8 mouse cellular contexts compared by ENCODE assay signal in genomic region chr17:23960084-23960738, GRCm38 (mm10). TPM values are rescaled to one million over a fixed set of nuclear protein-coding genes. Genes with fewer than 3 reads are reported as not detected.
A peak's percentile ranks its signal among the peaks of the same experiment; 100 is the strongest.
DNase-seq lines count a peak whose midpoint lies in the region; ATAC-seq lines count a peak whose summit lies in the region.

No protein-coding gene starts in this region.

- ATAC-seq in megakaryocyte-erythroid progenitor cell, adult 5-6 weeks (replicated peaks; ENCODE audit: low FRiP score, low TSS enrichment, poor library complexity, severe bottlenecking) = peak; percentile 90

- DNase-seq in adrenal gland, adult 18-20 months (ENCODE audit: low spot score in 2 of 2) = peak; percentile 69 to 71
- DNase-seq in embryo, embryonic 10 days (ENCODE audit: low spot score) = peak; percentile 93
- peak; percentile 68 for DNase-seq in gastrocnemius, postnatal 10 days
- peak; percentile 86 for DNase-seq in induced T-regulatory cell, adult 2 months (ENCODE audit: low read depth)
- DNase-seq in left cerebral cortex, adult 8-10 months (ENCODE audit: low spot score in 2 of 2) = peak; percentile 35 to 72
- peak; percentile 73 for DNase-seq in right cerebral cortex, postnatal 25 days
- DNase-seq in urinary bladder, postnatal 4 days (ENCODE audit: low spot score in 2 of 2) = peak; percentile 70 to 72

RNA-seq across cellular contexts. Expression of gene Sbpl, which starts 5.1 kb away (rescaled TPM):
- total RNA-seq in adrenal gland, adult 18-20 months (2021) = not detected
- total RNA-seq in gastrocnemius, postnatal 10 days (2021) = not detected
- not detected for total RNA-seq in left cerebral cortex, adult 8-10 months (2022)
- not detected in 2 replicates for total RNA-seq in megakaryocyte-erythroid progenitor cell, adult 5-6 weeks (2014; fragmentation: Nextera tagmentation)
- not detected in 2 replicates for total RNA-seq in megakaryocyte-erythroid progenitor cell, adult 5-6 weeks (2017)

RNA-seq across cellular contexts. Expression of gene Sbp, which starts 18.7 kb away (rescaled TPM):
- not detected for total RNA-seq in adrenal gland, adult 18-20 months (2021)
- not detected for total RNA-seq in gastrocnemius, postnatal 10 days (2021)
- total RNA-seq in left cerebral cortex, adult 8-10 months (2022) = not detected
- total RNA-seq in megakaryocyte-erythroid progenitor cell, adult 5-6 weeks (2014; fragmentation: Nextera tagmentation) = not detected in 2 replicates
- not detected in 2 replicates for total RNA-seq in megakaryocyte-erythroid progenitor cell, adult 5-6 weeks (2017)

RNA-seq across cellular contexts. Expression of gene Prss30, which starts 20.2 kb away (rescaled TPM):
- under 1 TPM in 1 of 2 experiments, not detected in 1; 0.64 TPM for total RNA-seq in adrenal gland, adult 18-20 months (2021)
- not detected for total RNA-seq in gastrocnemius, postnatal 10 days (2021)
- total RNA-seq in left cerebral cortex, adult 8-10 months (2022) = under 1 TPM; 0.25 to 0.96 (median 0.68) TPM
- total RNA-seq in megakaryocyte-erythroid progenitor cell, adult 5-6 weeks (2014; fragmentation: Nextera tagmentation) = not detected in 2 replicates
- total RNA-seq in megakaryocyte-erythroid progenitor cell, adult 5-6 weeks (2017) = 1.0 TPM in 1 of 2 replicates, not detected in the other

RNA-seq across cellular contexts. Expression of gene Prss22, which starts 37.7 kb away (rescaled TPM):
- total RNA-seq in adrenal gland, adult 18-20 months (2021) = not detected
- not detected for total RNA-seq in gastrocnemius, postnatal 10 days (2021)
- 1 to 10 TPM in 3 of 4 experiments, under 1 TPM in 1; 0.94 to 1.7 (median 1.1) TPM for total RNA-seq in left cerebral cortex, adult 8-10 months (2022)
- total RNA-seq in megakaryocyte-erythroid progenitor cell, adult 5-6 weeks (2014; fragmentation: Nextera tagmentation) = not detected in 2 replicates
- total RNA-seq in megakaryocyte-erythroid progenitor cell, adult 5-6 weeks (2017) = not detected in 2 replicates

RNA-seq across cellular contexts. Expression of gene Dcpp3, which starts 43.0 kb away (rescaled TPM):
- not detected for total RNA-seq in adrenal gland, adult 18-20 months (2021)
- total RNA-seq in gastrocnemius, postnatal 10 days (2021) = not detected
- total RNA-seq in left cerebral cortex, adult 8-10 months (2022) = not detected
- total RNA-seq in megakaryocyte-erythroid progenitor cell, adult 5-6 weeks (2014; fragmentation: Nextera tagmentation) = not detected in 2 replicates
- total RNA-seq in megakaryocyte-erythroid progenitor cell, adult 5-6 weeks (2017) = not detected in 2 replicates

Comparison
In these comparisons a context has a peak if more than half of its experiments do, and no peak if none do; other contexts are left out.
1. Peak in every context shown above with its lines: DNase-seq and ATAC-seq.